Mouse (Mus musculus) midbrain, embryonic 12.5 days (tissue): ENCODE data around the gene Gm8897. TPM values are rescaled to one million over a fixed set of nuclear protein-coding genes. Genes with fewer than 3 reads are reported as not detected.
"Not testable (repeated sequence)": the region's sequence is repeated elsewhere in the genome, so short reads cannot be mapped to it uniquely, and the experiment has no call there.

Source experiments
- ATAC-seq: fragments of 200-750 bp; cut with Nextera tagmentation; 2 replicates; pipeline ENCODE4 v1.8.0; 2017; ENCODE audit warnings: low read depth, moderate TSS enrichment, moderate library complexity; ENCODE audit not compliant: low FRiP score
- H3K27ac ChIP-seq: fragments of 300-500 bp; sonication (generic); replicated peaks from 2 replicates; pipeline ENCODE4 v1.5.1; 2016; ENCODE audit warnings: mild to moderate bottlenecking
- H3K27me3 ChIP-seq: fragments of 300-500 bp; sonication (generic); 2 replicates; pipeline ENCODE4 v1.6.1; 2016; ENCODE audit warnings: mild to moderate bottlenecking
- H3K36me3 ChIP-seq: fragments of 300-500 bp; sonication (generic); 2 replicates; pipeline ENCODE4 v1.6.1; 2016
- H3K4me1 ChIP-seq: fragments of 300-500 bp; sonication (generic); 2 replicates; pipeline ENCODE4 v1.6.1; 2016
- H3K4me2 ChIP-seq: fragments of 300-500 bp; sonication (generic); replicated peaks from 2 replicates; pipeline ENCODE4 v1.6.1; 2016; ENCODE audit warnings: mild to moderate bottlenecking, moderate library complexity
- H3K4me3 ChIP-seq: fragments of 300-500 bp; sonication (generic); 2 replicates; pipeline ENCODE4 v1.5.1; 2016; ENCODE audit warnings: mild to moderate bottlenecking
- H3K9ac ChIP-seq: fragments of 300-500 bp; sonication (generic); replicated peaks from 2 replicates; pipeline ENCODE4 v1.6.1; 2016; ENCODE audit warnings: mild to moderate bottlenecking, moderate library complexity
- H3K9me3 ChIP-seq: fragments of 300-500 bp; sonication (generic); 2 replicates; pipeline ENCODE4 v1.6.1; 2016; ENCODE audit warnings: mild to moderate bottlenecking
- WGBS: fragments of 180-500 bp; shearing (Covaris S2); methylation state at CpG from one replicate; pipeline ENCODE4 v1.1.7; 2016; 5-methylcytosine and 5-hydroxymethylcytosine counted together
- polyA plus RNA-seq: library from polyadenylated mRNA; unstranded; fragments of >200 nt; fragmentation: Nextera tagmentation; extraction: Ambion mirVana; gene quantifications from 2 replicates; pipeline ENCODE4 v1.2.1, GENCODE M21; 2016

The Gm8897 gene
- polyA plus RNA-seq: not detected in 2 replicates

GRCm38 (mm10) chr5:11416118-11416517 lies at the start of gene Gm8897:
Gm8897 (plus strand) TSS chr5:11416418.
- H3K4me2 ChIP-seq, H3K4me1 ChIP-seq, H3K27ac ChIP-seq, H3K27me3 ChIP-seq, ATAC-seq, H3K36me3 ChIP-seq, H3K9me3 ChIP-seq, H3K9ac ChIP-seq, H3K4me3 ChIP-seq: not testable (repeated sequence)
- 61% methylated on average over 2 of the region's 2 CpGs for WGBS

GRCm38 (mm10) chr5:11416691-11417090 lies 473 bp downstream of the Gm8897 start:
- not testable (repeated sequence) for H3K27ac ChIP-seq, H3K9me3 ChIP-seq, H3K4me2 ChIP-seq, H3K4me1 ChIP-seq, H3K4me3 ChIP-seq, ATAC-seq, H3K9ac ChIP-seq, H3K27me3 ChIP-seq, H3K36me3 ChIP-seq
- 67% methylated on average over 1 of the region's 1 CpGs for WGBS

Other genes starting within 250 kb of the Gm8897 start
- gene Gm5861, start 233.3 kb upstream of the Gm8897 start, polyA plus RNA-seq: not detected in 2 replicates
- gene Gm8890, start 160.4 kb upstream of the Gm8897 start, polyA plus RNA-seq: not detected in 2 replicates
- gene Speer1, start 74.9 kb upstream of the Gm8897 start, polyA plus RNA-seq: not detected in 2 replicates
- not detected in 2 replicates for gene Gm8906, start 86.3 kb downstream of the Gm8897 start, polyA plus RNA-seq
- not detected in 2 replicates for gene Gm6460, start 178.5 kb downstream of the Gm8897 start, polyA plus RNA-seq